Mouse (Mus musculus) CH12.LX (cell line): Measurements from ENCODE around the gene Eif5.

Source experiments
- BHLHE40 ChIP-seq: IDR thresholded peaks from 2 replicates; pipeline ENCODE4 v1.6.1; 2011; ENCODE audit warnings: mild to moderate bottlenecking, low read depth, low read length, improper control_type of control experiment
- CHD2 ChIP-seq: IDR thresholded peaks from 2 replicates; pipeline ENCODE4 v1.6.1; 2011; ENCODE audit warnings: low read length, improper control_type of control experiment
- CTCF ChIP-seq, 2 experiments: IDR thresholded peaks in 1 of 2; conservative IDR thresholded peaks in 1 of 2; 2 replicates each; pipeline ENCODE4 v1.5.1; 2011 to 2012; ENCODE audit warnings: low read depth in 2 of 2, low read length in 2 of 2, improper control_type of control experiment in 1 of 2, inconsistent platforms in 1 of 2, mild to moderate bottlenecking in 1 of 2, moderate library complexity in 1 of 2
- ELF1 ChIP-seq: IDR thresholded peaks from 2 replicates; pipeline ENCODE4 v1.6.1; 2014; ENCODE audit warnings: low read depth, mild to moderate bottlenecking, inconsistent platforms, low read length, improper control_type of control experiment
- ETS1 ChIP-seq: conservative IDR thresholded peaks from 2 replicates; pipeline ENCODE4 v1.6.1; 2012; ENCODE audit warnings: low read depth, mild to moderate bottlenecking, inconsistent platforms, low read length, improper control_type of control experiment, moderate library complexity
- MXI1 ChIP-seq: IDR thresholded peaks from 2 replicates; pipeline ENCODE4 v1.6.1; 2011; ENCODE audit warnings: mild to moderate bottlenecking, low read depth, low read length, improper control_type of control experiment
- POLR2A ChIP-seq: IDR thresholded peaks from 2 replicates; pipeline ENCODE4 v1.6.1; 2011; ENCODE audit warnings: low read depth, mild to moderate bottlenecking, improper control_type of control experiment, low read length
- RCOR1 ChIP-seq: conservative IDR thresholded peaks from 2 replicates; pipeline ENCODE4 v1.6.1; 2012; ENCODE audit warnings: low read depth, mild to moderate bottlenecking, inconsistent platforms, low read length, improper control_type of control experiment
- SIN3A ChIP-seq: IDR thresholded peaks from 2 replicates; pipeline ENCODE4 v1.6.1; 2012; ENCODE audit warnings: low read length, improper control_type of control experiment, inconsistent platforms
- TCF12 ChIP-seq: IDR thresholded peaks from 2 replicates; pipeline ENCODE4 v1.6.1; 2014; ENCODE audit warnings: low read depth, mild to moderate bottlenecking, inconsistent platforms, low read length, improper control_type of control experiment

GRCm38 (mm10) chr12:111503571-111503970 lies 34.2 kb upstream of the Eif5 start:
- TF ChIP-seq CTCF (conservative IDR thresholded peaks at IDR 0.05 in 1 of 2, IDR thresholded peaks at IDR 0.05 in 1 of 2; ENCODE audit: low read depth in 2 of 2, low read length in 2 of 2) = no peak
- no peak for TF ChIP-seq ETS1
- TF ChIP-seq CHD2 = no peak
- no peak for TF ChIP-seq POLR2A
- TF ChIP-seq SIN3A = no peak
- no peak for TF ChIP-seq RCOR1
- no peak for TF ChIP-seq BHLHE40
- TF ChIP-seq MXI1 = no peak
- TF ChIP-seq ELF1 = no peak
- TF ChIP-seq TCF12 = no peak
